Mouse (Mus musculus): ENCODE results near the gene Gm10337. TPM values are rescaled to one million over a fixed set of nuclear protein-coding genes. Genes with fewer than 3 reads are reported as not detected.

Gm10337 gene
- total RNA-seq, 2 experiments from 2014 or later, result not detected

DNA sequence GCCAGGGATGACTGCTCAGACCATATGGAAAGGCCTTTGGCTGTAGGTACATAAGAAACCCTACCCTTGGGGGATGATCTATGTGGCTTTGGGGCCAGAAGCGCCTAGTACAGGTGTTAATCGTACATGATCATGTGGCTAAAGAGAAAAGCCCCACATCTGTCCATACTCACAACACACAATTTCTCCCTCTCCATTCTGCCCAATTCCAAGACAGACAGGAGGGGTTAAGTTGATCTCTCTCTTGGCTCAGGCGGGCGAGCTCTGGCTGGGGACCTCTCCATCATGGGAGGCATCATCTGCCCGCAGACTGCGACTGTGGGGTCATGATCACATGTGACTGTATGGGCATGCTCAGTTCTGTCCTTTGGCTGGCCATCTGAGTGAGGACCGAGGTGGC, 30.4 kb downstream of the Gm10337 start:
- intact Hi-C loops (cut with DNase I), result no loop called here
- no peak for DNase-seq (ENCODE audit: low spot score)

DNA sequence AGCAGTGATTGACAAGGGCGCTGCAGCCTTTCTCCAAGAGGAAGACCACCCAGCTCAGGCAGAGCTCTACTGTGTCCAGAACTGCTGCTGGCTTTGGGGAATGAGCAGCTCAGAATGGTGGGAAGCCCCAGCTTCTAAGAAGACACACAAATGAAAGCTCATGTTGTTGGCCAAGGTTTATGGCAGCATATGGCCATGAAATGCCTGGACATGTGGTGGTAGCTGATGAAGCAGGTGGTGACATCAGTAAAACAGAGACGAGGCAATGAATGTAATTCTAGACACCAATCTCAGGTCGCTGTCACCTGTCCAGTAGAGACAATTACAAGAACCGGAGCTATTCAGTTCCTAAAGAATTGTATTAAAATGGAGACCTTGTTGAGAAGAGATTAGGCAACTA, 41.3 kb downstream of the Gm10337 start:
- intact Hi-C loops (cut with DNase I), result no loop called here

DNA sequence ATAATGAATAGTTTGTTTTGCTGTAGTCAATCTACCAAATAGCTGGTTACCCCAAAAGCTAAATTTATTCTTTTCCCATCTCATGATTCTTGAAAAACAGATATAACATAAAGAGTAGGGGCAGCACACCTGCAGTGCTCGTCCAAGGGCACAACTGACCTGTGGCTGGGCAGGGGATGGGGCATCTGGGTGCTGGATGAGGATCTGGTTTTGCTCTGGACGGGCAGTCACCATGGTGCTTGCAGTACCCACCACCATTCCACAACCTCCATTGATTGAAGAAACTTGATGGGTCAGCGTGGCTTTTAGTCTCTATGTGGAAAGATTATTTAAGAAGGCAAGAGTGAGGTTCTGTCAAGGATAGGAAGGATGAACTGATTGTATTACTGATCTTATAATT, 42.7 kb downstream of the Gm10337 start:
- intact Hi-C loops (cut with DNase I), result no loop called here
- DNase-seq (ENCODE audit: low spot score), result no peak

More for the DNA sequence above, 41.3 kb downstream of the Gm10337 start:
- DNase-seq (ENCODE audit: low spot score), result no peak

DNA sequence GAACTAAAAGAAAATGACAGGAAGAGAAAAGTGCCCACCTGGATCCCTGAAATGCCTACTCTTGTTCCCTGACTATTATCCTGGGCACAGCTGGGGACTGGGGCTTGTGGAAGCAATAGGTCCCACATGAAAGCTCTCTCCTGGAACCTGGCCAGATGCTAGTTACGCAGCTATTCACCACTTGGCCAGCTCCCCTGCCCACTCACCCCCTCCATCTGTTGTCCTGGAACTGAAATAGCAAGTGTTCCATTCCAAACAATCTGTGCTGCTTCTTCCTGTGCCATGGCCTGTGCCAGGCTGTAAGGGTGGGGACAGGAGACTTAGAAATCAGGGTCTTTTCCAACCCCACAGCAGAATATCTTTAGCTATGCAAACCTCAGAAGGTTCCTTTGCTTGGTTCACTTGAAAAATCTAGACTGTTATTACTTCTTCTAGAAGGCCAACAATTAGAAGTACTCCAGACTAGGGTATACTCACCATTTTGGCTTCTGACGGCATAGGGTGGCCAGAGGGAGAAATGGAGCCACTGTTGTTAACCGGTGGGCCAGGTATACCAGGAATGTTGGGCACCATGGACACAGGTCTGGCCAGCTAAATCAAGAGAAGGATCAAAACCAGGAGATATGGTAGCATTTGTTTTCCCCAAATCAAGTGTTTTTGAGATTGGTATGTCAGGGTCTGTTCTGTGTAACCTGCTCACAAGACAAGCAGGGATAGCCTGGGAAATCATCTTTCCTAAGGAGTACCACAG, 43.3 kb downstream of the Gm10337 start:
- intact Hi-C loops (cut with DNase I), result no loop called here

DNA sequence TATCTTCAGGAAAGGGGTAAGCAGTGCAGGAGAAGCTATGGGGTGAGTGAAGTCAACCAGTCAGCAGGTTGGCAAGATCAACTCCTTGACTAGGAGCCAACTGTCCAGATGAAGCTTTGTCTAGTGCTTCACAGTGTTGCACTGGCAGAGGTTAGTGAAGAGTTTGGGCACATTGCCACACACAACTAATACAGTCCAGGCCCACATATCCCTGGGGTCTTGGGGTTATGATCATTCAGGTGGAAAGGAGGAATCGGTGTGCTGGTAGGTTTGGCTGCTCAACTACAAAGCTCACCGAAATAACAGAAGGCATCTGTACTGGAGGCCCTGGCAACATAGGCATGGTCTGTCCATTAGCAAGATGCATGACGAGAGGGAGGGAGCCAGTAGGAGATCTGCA, 44.0 kb downstream of the Gm10337 start:
- no peak for DNase-seq (ENCODE audit: low spot score)
- intact Hi-C loops (cut with DNase I), result no loop called here

More for the DNA sequence above, 43.3 kb downstream of the Gm10337 start:
- peak; percentile 31 for DNase-seq (ENCODE audit: low spot score)

DNA sequence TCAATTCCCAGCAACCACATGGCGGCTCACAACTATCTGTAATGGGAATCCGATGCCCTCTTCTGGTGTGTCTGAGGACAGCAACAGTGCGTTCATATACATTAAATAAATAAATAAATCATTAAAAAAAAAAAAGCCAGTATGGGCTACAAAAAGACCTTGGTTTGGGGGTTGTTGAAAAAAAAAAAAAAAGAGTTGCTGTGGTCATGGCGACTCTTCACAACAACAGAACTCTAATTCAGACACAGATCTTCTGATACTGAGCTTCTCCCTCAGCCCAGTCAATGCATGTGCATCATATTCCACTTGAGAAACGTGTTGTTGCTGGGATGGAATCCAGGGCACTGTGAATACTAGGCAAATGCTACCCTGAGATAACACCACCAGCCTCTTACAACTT, 49.1 kb downstream of the Gm10337 start:
- intact Hi-C loops (cut with DNase I), result no loop called here
- DNase-seq (ENCODE audit: low spot score), result no peak

Other genes with a start within 250 kb of the Gm10337 start
- gene Rarg, start 246.2 kb upstream of the Gm10337 start, total RNA-seq (2021), result 10 to 100 TPM; 17.0 to 20.8 TPM
- gene Gm9918, start 233.2 kb upstream of the Gm10337 start, total RNA-seq (2021), result not detected
- gene Mfsd5, start 224.3 kb upstream of the Gm10337 start, total RNA-seq (2021), result 10 to 100 TPM; 15.5 to 18.5 TPM
- 1 to 10 TPM in 1 of 2 experiments, under 1 TPM in 1; 0.65 to 1.9 TPM for gene Espl1, start 207.5 kb upstream of the Gm10337 start, total RNA-seq (2021)
- gene Pfdn5, start 177.6 kb upstream of the Gm10337 start, total RNA-seq (2021), result 100 to 1,000 TPM; 284 to 288 TPM
- 10 to 100 TPM; 21.3 to 23.1 TPM for gene Myg1, start 172.0 kb upstream of the Gm10337 start, total RNA-seq (2021)
- gene Aaas, start 153.0 kb upstream of the Gm10337 start, total RNA-seq (2021), result 10 to 100 TPM; 10.2 to 11.2 TPM
- gene Sp7, start 136.5 kb upstream of the Gm10337 start, total RNA-seq (2021), result not detected
- 10 to 100 TPM; 42.7 to 44.4 TPM for gene Sp1, start 97.6 kb upstream of the Gm10337 start, total RNA-seq (2021)
- under 1 TPM; 0.68 to 0.84 TPM for gene Amhr2, start 58.4 kb upstream of the Gm10337 start, total RNA-seq (2021)
- 10 to 100 TPM; 20.6 to 21.0 TPM for gene Prr13, start 44.7 kb upstream of the Gm10337 start, total RNA-seq (2021)
- 100 to 1,000 TPM; 458 to 504 TPM for gene Pcbp2, start 33.2 kb upstream of the Gm10337 start, total RNA-seq (2021)
- 1 to 10 TPM; 3.2 to 4.5 TPM for gene Map3k12, start 13.3 kb downstream of the Gm10337 start, total RNA-seq (2021)
- 10 to 100 TPM; 46.6 to 47.6 TPM for gene Tarbp2, start 14.5 kb downstream of the Gm10337 start, total RNA-seq (2021)
- 1 to 10 TPM; 2.5 to 2.8 TPM for gene Npff, start 21.2 kb downstream of the Gm10337 start, total RNA-seq (2021)
- not detected for gene Gm28047, start 121.3 kb downstream of the Gm10337 start, total RNA-seq (2021)
- gene Atf7, start 121.7 kb downstream of the Gm10337 start, total RNA-seq (2021), result 10 to 100 TPM; 45.9 to 56.2 TPM
- gene Atp5g2, start 168.6 kb downstream of the Gm10337 start, total RNA-seq (2021), result 10 to 100 TPM; 38.9 to 50.4 TPM
- gene Calcoco1, start 218.5 kb downstream of the Gm10337 start, total RNA-seq (2021), result 100 to 1,000 TPM in 1 of 2 experiments, 10 to 100 TPM in 1; 93.5 to 106 TPM